Comparison of ENCODE assay signal across 7 mouse cellular contexts in genomic region chr6:72379377-72380130, GRCm38 (mm10). TPM values are rescaled to one million over a fixed set of nuclear protein-coding genes. Genes with fewer than 3 reads are reported as not detected.
A peak's percentile ranks its signal among the peaks of the same experiment; 100 is the strongest.
DNase-seq lines count a peak whose midpoint lies in the region; ATAC-seq and TF ChIP-seq lines count a peak whose summit lies in the region.

No protein-coding gene starts in this region.

- peak overlapping the region; percentile 60 for H3K4me2 ChIP-seq in forebrain, embryonic 15.5 days (replicated peaks)
- H3K4me2 ChIP-seq in kidney, postnatal 0 days (ENCODE audit: low read length), result peak overlapping the region; percentile 79
- peak overlapping the region; percentile 70 for H3K4me2 ChIP-seq in neural tube, embryonic 12.5 days (replicated peaks)

- H3K27ac ChIP-seq in forebrain, embryonic 15.5 days (replicated peaks), result no peak overlapping the region
- H3K27ac ChIP-seq in kidney, postnatal 0 days, result peak overlapping the region; percentile 73
- H3K27ac ChIP-seq in neural tube, embryonic 12.5 days, result no peak overlapping the region

- peak overlapping the region; percentile 82 for H3K4me3 ChIP-seq in E14TG2a.4 (replicated peaks; ENCODE audit: low read length)
- H3K4me3 ChIP-seq in forebrain, embryonic 15.5 days, result peak overlapping the region; percentile 40; the same call in 1 of the 2 replicates
- peak overlapping the region; percentile 60 for H3K4me3 ChIP-seq in kidney, postnatal 0 days (replicated peaks; ENCODE audit: low read depth, low read length)
- H3K4me3 ChIP-seq in neural tube, embryonic 12.5 days, result peak overlapping the region; percentile 40; the same call in 1 of the 2 replicates

- TF ChIP-seq CTCF in E14TG2a.4 (conservative IDR thresholded peaks at IDR 0.05; ENCODE audit: low read length), result no peak
- TF ChIP-seq CTCF in kidney, postnatal 0 days (IDR thresholded peaks at IDR 0.05; ENCODE audit: low read depth), result no peak

- H3K27me3 ChIP-seq in E14TG2a.4 (ENCODE audit: insufficient read depth, low read length), result peaks cover 57% of the 10 kb centered on the region
- H3K27me3 ChIP-seq in forebrain, embryonic 15.5 days, result peaks cover 22% of the 10 kb centered on the region; the same call in 1 of the 2 replicates
- H3K27me3 ChIP-seq in kidney, postnatal 0 days (ENCODE audit: insufficient read depth, low read length), result no peaks in the 10 kb centered on the region
- H3K27me3 ChIP-seq in neural tube, embryonic 12.5 days (replicated peaks), result peaks cover 15% of the 10 kb centered on the region

- H3K9ac ChIP-seq in forebrain, embryonic 15.5 days (replicated peaks), result no peak overlapping the region
- peak overlapping the region; percentile 78 for H3K9ac ChIP-seq in kidney, postnatal 0 days (ENCODE audit: low read depth, low read length)
- H3K9ac ChIP-seq in neural tube, embryonic 12.5 days, result no peak overlapping the region; the same call in 1 of the 2 replicates

- DNase-seq in 3134 (ENCODE audit: extremely low read depth, insufficient read length, low spot score), result peak; percentile 36
- DNase-seq in kidney, postnatal 0 days (ENCODE audit: low spot score), result no peak
- no peak for DNase-seq in cerebellum, postnatal 4 days (ENCODE audit: low spot score in 2 of 2)
- no peak for DNase-seq in frontal cortex, postnatal 25 days (ENCODE audit: low spot score in 2 of 2)

- peaks cover 9% of the 10 kb centered on the region; the same call in 1 of the 2 replicates for H3K4me1 ChIP-seq in E14TG2a.4 (replicated peaks; ENCODE audit: low read depth, low read length)
- H3K4me1 ChIP-seq in forebrain, embryonic 15.5 days, result peaks cover 7% of the 10 kb centered on the region
- no peaks in the 10 kb centered on the region for H3K4me1 ChIP-seq in kidney, postnatal 0 days (replicated peaks; ENCODE audit: insufficient read depth, low read length)
- peaks cover 8% of the 10 kb centered on the region; the same call in 1 of the 2 replicates for H3K4me1 ChIP-seq in neural tube, embryonic 12.5 days

- no peak for ATAC-seq in forebrain, embryonic 15.5 days (replicated peaks)
- ATAC-seq in kidney, postnatal 0 days (replicated peaks; ENCODE audit: low FRiP score, low read depth), result no peak
- no peak for ATAC-seq in neural tube, embryonic 12.5 days (ENCODE audit: low FRiP score, low read depth)

- no peaks in the 10 kb centered on the region for H3K36me3 ChIP-seq in E14TG2a.4 (ENCODE audit: insufficient read depth, low read length)
- H3K36me3 ChIP-seq in forebrain, embryonic 15.5 days, result no peaks in the 10 kb centered on the region
- H3K36me3 ChIP-seq in kidney, postnatal 0 days (ENCODE audit: insufficient read depth, low read length), result no peaks in the 10 kb centered on the region
- no peaks in the 10 kb centered on the region for H3K36me3 ChIP-seq in neural tube, embryonic 12.5 days

- no peaks in the 10 kb centered on the region for H3K9me3 ChIP-seq in E14TG2a.4 (ENCODE audit: low read length)
- no peaks in the 10 kb centered on the region for H3K9me3 ChIP-seq in forebrain, embryonic 15.5 days
- H3K9me3 ChIP-seq in kidney, postnatal 0 days (replicated peaks; ENCODE audit: low read length), result no peaks in the 10 kb centered on the region
- H3K9me3 ChIP-seq in neural tube, embryonic 12.5 days, result no peaks in the 10 kb centered on the region

- 42% methylated on average over 7 of the region's 7 CpGs for WGBS in forebrain, embryonic 15.5 days
- 42% methylated on average over 7 of the region's 7 CpGs for WGBS in kidney, postnatal 0 days
- WGBS in neural tube, embryonic 12.5 days, result 45% methylated on average over 7 of the region's 7 CpGs

RNA-seq across cellular contexts. Expression of gene Vamp5, which starts 0.7 kb away (rescaled TPM):
- 8.9 and 9.4 TPM in 2 replicates for polyA plus RNA-seq in forebrain, embryonic 15.5 days (2015; fragmentation: Nextera tagmentation; extraction: Ambion mirVana)
- 45.6 and 50.1 TPM in 2 replicates for polyA plus RNA-seq in kidney, postnatal 0 days (2015; fragmentation: Nextera tagmentation; extraction: Ambion mirVana)
- polyA plus RNA-seq in neural tube, embryonic 12.5 days (2016; fragmentation: Nextera tagmentation; extraction: Ambion mirVana), result 17.3 and 18.7 TPM in 2 replicates

RNA-seq across cellular contexts. Expression of gene Vamp8, which starts 10.9 kb away (rescaled TPM):
- 14.5 and 15.0 TPM in 2 replicates for polyA plus RNA-seq in forebrain, embryonic 15.5 days (2015; fragmentation: Nextera tagmentation; extraction: Ambion mirVana)
- 228 and 241 TPM in 2 replicates for polyA plus RNA-seq in kidney, postnatal 0 days (2015; fragmentation: Nextera tagmentation; extraction: Ambion mirVana)
- 31.8 and 34.6 TPM in 2 replicates for polyA plus RNA-seq in neural tube, embryonic 12.5 days (2016; fragmentation: Nextera tagmentation; extraction: Ambion mirVana)

RNA-seq across cellular contexts. Expression of gene Rnf181, which starts 12.8 kb away (rescaled TPM):
- polyA plus RNA-seq in forebrain, embryonic 15.5 days (2015; fragmentation: Nextera tagmentation; extraction: Ambion mirVana), result 126 and 130 TPM in 2 replicates
- 150 and 164 TPM in 2 replicates for polyA plus RNA-seq in kidney, postnatal 0 days (2015; fragmentation: Nextera tagmentation; extraction: Ambion mirVana)
- polyA plus RNA-seq in neural tube, embryonic 12.5 days (2016; fragmentation: Nextera tagmentation; extraction: Ambion mirVana), result 108 and 109 TPM in 2 replicates

RNA-seq across cellular contexts. Expression of gene Tmem150a, which starts 24.3 kb away (rescaled TPM):
- polyA plus RNA-seq in forebrain, embryonic 15.5 days (2015; fragmentation: Nextera tagmentation; extraction: Ambion mirVana), result 15.2 and 15.6 TPM in 2 replicates
- polyA plus RNA-seq in kidney, postnatal 0 days (2015; fragmentation: Nextera tagmentation; extraction: Ambion mirVana), result 50.5 and 50.6 TPM in 2 replicates
- 12.8 and 12.9 TPM in 2 replicates for polyA plus RNA-seq in neural tube, embryonic 12.5 days (2016; fragmentation: Nextera tagmentation; extraction: Ambion mirVana)

RNA-seq across cellular contexts. Expression of gene 0610030E20Rik, which starts 32.4 kb away (rescaled TPM):
- polyA plus RNA-seq in forebrain, embryonic 15.5 days (2015; fragmentation: Nextera tagmentation; extraction: Ambion mirVana), result 22.5 and 22.7 TPM in 2 replicates
- 21.8 and 24.4 TPM in 2 replicates for polyA plus RNA-seq in kidney, postnatal 0 days (2015; fragmentation: Nextera tagmentation; extraction: Ambion mirVana)
- polyA plus RNA-seq in neural tube, embryonic 12.5 days (2016; fragmentation: Nextera tagmentation; extraction: Ambion mirVana), result 24.8 and 25.8 TPM in 2 replicates
